Mouse (Mus musculus) stomach, postnatal 0 days (tissue): Measurements from ENCODE around the gene B3galt5. TPM values are rescaled to one million over a fixed set of nuclear protein-coding genes. Genes with fewer than 3 reads are reported as not detected.
"Not testable (repeated sequence)": the region's sequence is repeated elsewhere in the genome, so short reads cannot be mapped to it uniquely, and the experiment has no call there.

Experiments
- ATAC-seq: fragments of 200-750 bp; cut with Nextera tagmentation; 2 replicates; pipeline ENCODE4 v1.8.0; 2017; ENCODE audit not compliant: low FRiP score, low TSS enrichment
- DNase-seq: peaks from one replicate; pipeline ENCODE4 v3.0.0-alpha.2; 2016; ENCODE audit warnings: low spot score
- H3K27ac ChIP-seq: fragments of 300-500 bp; sonication (generic); replicated peaks from 2 replicates; pipeline ENCODE4 v1.5.1; 2014; ENCODE audit warnings: mild to moderate bottlenecking, control low read depth
- H3K27me3 ChIP-seq: fragments of 300-500 bp; sonication (generic); 2 replicates; pipeline ENCODE4 v1.6.1; 2014; ENCODE audit warnings: low read length; ENCODE audit not compliant: control insufficient read depth, insufficient read depth
- H3K36me3 ChIP-seq: fragments of 300-500 bp; sonication (generic); 2 replicates; pipeline ENCODE4 v1.6.1; 2014; ENCODE audit warnings: low read length, mixed read lengths; ENCODE audit not compliant: control insufficient read depth, insufficient read depth
- H3K4me1 ChIP-seq: fragments of 300-500 bp; sonication (generic); replicated peaks from 2 replicates; pipeline ENCODE4 v1.6.1; 2014; ENCODE audit warnings: antibody characterized with exemption; ENCODE audit not compliant: control insufficient read depth, insufficient read depth
- H3K4me2 ChIP-seq: fragments of 300-500 bp; sonication (generic); replicated peaks from 2 replicates; pipeline ENCODE4 v1.6.1; 2014; ENCODE audit warnings: low read depth, mild to moderate bottlenecking, control low read depth, moderate library complexity
- H3K4me3 ChIP-seq: fragments of 300-500 bp; sonication (generic); 2 replicates; pipeline ENCODE4 v1.5.1; 2014; ENCODE audit warnings: low read depth, low read length, control low read depth
- H3K9ac ChIP-seq: fragments of 300-500 bp; sonication (generic); 2 replicates; pipeline ENCODE4 v1.6.1; 2014; ENCODE audit warnings: mild to moderate bottlenecking, low read length, control low read depth, mixed read lengths
- H3K9me3 ChIP-seq: fragments of 300-500 bp; sonication (generic); 2 replicates; pipeline ENCODE4 v1.6.1; 2016; ENCODE audit warnings: low read length; ENCODE audit not compliant: control insufficient read depth
- CTCF ChIP-seq: IDR thresholded peaks from 2 replicates; pipeline ENCODE4 v1.5.1; 2016; ENCODE audit warnings: antibody characterized with exemption, low read depth, mild to moderate bottlenecking, moderate library complexity
- EP300 ChIP-seq: optimal IDR thresholded peaks from 2 replicates; pipeline ENCODE3; 2016; ENCODE audit warnings: antibody characterized with exemption
- whole genome bisulfite sequencing: fragments of 180-500 bp; shearing (Covaris S2); extraction: QIAGEN DNeasy Blood & Tissue Kit; methylation state at CpG from one replicate; pipeline ENCODE4 v1.1.7; 2014; 5-methylcytosine and 5-hydroxymethylcytosine counted together
- polyA plus RNA-seq: library from polyadenylated mRNA; unstranded; fragments of >200 nt; fragmentation: Nextera tagmentation; extraction: Ambion mirVana; gene quantifications from 2 replicates; pipeline ENCODE4 v1.2.1, GENCODE M21; 2015

Gene B3galt5
- polyA plus RNA-seq, 1 experiment from 2014 or later = 8.7 TPM

DNA sequence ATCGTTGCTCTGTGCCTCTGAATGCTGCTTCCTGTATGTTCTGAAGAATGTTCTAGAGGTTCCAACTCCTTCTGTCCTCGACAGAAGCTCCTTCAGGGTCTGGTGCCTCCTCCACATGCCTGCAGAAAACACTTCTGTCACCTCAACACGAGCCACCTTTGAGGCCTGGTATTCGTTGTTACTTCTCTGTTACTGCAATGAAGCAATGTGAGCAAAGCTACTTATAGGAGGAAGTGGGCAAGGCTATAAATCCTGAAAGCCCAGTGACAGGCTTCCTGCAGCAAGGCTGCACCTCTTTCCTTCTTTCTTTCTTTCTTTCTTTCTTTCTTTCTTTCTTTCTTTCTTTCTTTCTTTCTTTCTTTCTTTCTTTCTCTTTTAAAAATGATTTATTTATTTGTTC lies 71.3 kb downstream of the B3galt5 start:
- Histone ChIP-seq H3K4me3 (no peak overlapping the region), H3K4me2 (no peak overlapping the region), H3K27me3 (no peaks in the 10 kb centered on the region), H3K27ac (no peak overlapping the region), H3K36me3 (no peaks in the 10 kb centered on the region), H3K9ac (no peak overlapping the region), H3K4me1 (no peaks in the 10 kb centered on the region), H3K9me3 (no peaks in the 10 kb centered on the region)
- ATAC-seq (no peak), DNase-seq (no peak)
- TF ChIP-seq CTCF (no peak), EP300 (no peak)
- 65% methylated on average over 4 of the region's 4 CpGs for WGBS

DNA sequence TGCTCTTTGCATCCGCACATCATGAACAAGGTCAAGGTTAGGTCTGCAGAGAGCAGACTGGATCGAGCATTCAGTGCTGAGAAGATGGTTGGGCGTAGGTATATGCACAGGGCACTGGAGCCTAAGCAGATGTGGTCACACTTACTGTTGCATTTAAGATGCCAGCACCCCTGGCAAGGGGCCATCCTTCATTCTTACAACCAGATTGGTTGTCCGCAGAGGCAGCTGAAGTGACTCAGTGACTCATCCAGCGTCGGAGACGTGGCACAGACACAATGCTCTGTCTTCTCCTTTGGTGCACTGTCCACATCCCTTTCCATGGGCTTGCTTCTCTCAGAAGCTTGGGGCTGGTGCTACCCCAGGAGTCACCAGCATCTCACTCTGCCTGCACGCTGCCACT lies 82.2 kb downstream of the B3galt5 start:
- TF ChIP-seq EP300 (no peak), CTCF (no peak)
- no peak overlapping the region for H3K9ac ChIP-seq
- 85% methylated on average over 8 of the region's 8 CpGs for WGBS
- no peaks in the 10 kb centered on the region for H3K36me3 ChIP-seq
- H3K4me1 ChIP-seq = no peaks in the 10 kb centered on the region
- no peak for ATAC-seq
- H3K27me3 ChIP-seq = no peaks in the 10 kb centered on the region
- no peaks in the 10 kb centered on the region for H3K9me3 ChIP-seq
- H3K4me3 ChIP-seq = no peak overlapping the region
- H3K4me2 ChIP-seq = no peak overlapping the region
- no peak overlapping the region for H3K27ac ChIP-seq
- no peak for DNase-seq

DNA sequence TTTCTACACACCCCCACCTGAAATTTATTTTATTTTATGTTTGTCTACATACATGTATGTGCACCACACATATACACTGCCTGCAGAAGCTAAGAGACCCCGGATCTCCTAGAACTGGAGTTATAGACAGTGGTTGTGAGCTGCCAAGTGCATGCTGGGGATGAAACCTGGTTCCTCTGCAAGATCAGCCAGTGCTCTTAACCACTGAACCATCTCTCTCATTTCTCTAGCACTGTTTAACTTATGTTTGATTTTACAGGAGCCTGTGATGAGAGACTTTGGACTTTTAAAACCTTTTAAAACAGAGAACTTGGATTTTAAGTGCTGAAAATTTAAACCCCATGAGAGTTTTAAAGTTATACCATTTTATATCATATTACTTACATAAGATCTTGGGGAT lies 87.1 kb downstream of the B3galt5 start:
- WGBS = 88% methylated on average over 1 of the region's 1 CpGs
- Histone ChIP-seq H3K4me2 (no peak overlapping the region), H3K36me3 (no peaks in the 10 kb centered on the region), H3K9ac (no peak overlapping the region), H3K27me3 (no peaks in the 10 kb centered on the region), H3K9me3 (no peaks in the 10 kb centered on the region), H3K4me1 (no peaks in the 10 kb centered on the region), H3K27ac (no peak overlapping the region), H3K4me3 (no peak overlapping the region)
- TF ChIP-seq EP300 = no peak
- no peak for TF ChIP-seq CTCF
- ATAC-seq = no peak
- DNase-seq = no peak

GRCm38 (mm10) chr16:96323166-96323565 lies 87.6 kb downstream of the B3galt5 start:
- ATAC-seq = no peak
- no peak for DNase-seq
- 82% methylated on average over 4 of the region's 4 CpGs for WGBS

DNA sequence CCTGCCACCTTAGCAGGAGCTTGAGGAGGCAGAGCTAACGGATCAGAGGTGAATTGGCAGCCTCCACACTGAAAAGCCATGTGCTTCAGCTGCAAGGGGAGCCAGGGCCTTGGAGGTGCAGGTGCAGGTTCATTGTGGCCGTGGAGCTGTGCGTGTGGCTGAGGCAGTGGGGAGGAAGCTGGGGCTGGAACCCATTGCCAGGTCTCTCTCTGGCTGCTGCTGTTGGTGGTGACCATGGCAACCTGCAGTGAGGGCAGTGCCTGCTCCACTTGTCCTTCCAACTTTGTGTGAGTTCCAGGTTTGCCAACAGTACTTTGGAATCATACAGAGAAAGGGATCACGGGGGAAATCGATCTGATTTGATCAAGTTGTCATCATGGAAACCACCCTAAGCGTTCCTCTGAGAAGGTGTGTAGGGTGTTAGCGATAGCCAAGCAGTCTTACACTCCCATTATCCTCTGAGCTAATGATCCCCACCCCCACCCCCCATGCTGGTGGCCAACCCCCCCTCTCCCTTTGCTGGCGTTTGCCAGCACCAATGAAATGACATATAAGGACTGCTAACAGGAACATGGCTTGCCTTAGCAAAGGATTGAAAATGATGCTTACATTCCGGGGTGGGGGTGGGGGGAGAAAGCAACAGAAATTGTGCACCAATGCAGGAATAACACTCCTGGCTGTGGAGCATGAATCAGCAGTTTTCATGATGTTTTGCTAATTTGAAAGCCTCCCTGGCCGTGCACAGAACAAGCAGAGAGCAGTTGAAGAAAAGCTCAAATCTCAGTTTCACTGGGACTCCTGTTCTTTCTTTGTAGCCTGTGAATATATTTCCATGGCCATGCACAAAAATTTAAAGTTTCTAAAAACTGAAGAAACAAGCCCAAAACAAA lies 90.8 kb downstream of the B3galt5 start:
- H3K4me1 ChIP-seq = no peaks in the 10 kb centered on the region
- DNase-seq = no peak
- WGBS = 43% methylated on average over 10 of the region's 10 CpGs
- H3K27me3 ChIP-seq = no peaks in the 10 kb centered on the region
- H3K36me3 ChIP-seq = no peaks in the 10 kb centered on the region
- H3K4me2 ChIP-seq = no peak overlapping the region
- H3K9me3 ChIP-seq = no peaks in the 10 kb centered on the region
- no peak for TF ChIP-seq CTCF
- no peak for TF ChIP-seq EP300
- no peak overlapping the region for H3K4me3 ChIP-seq
- ATAC-seq = peak; percentile 51
- H3K27ac ChIP-seq = no peak overlapping the region
- no peak overlapping the region for H3K9ac ChIP-seq

More at GRCm38 (mm10) chr16:96323166-96323565, 87.6 kb downstream of the B3galt5 start:
- Histone ChIP-seq H3K9me3 (no peaks in the 10 kb centered on the region), H3K9ac (no peak overlapping the region), H3K27ac (no peak overlapping the region), H3K36me3 (no peaks in the 10 kb centered on the region), H3K4me2 (no peak overlapping the region), H3K4me1 (no peaks in the 10 kb centered on the region), H3K27me3 (no peaks in the 10 kb centered on the region), H3K4me3 (no peak overlapping the region)
- no peak for TF ChIP-seq CTCF

DNA sequence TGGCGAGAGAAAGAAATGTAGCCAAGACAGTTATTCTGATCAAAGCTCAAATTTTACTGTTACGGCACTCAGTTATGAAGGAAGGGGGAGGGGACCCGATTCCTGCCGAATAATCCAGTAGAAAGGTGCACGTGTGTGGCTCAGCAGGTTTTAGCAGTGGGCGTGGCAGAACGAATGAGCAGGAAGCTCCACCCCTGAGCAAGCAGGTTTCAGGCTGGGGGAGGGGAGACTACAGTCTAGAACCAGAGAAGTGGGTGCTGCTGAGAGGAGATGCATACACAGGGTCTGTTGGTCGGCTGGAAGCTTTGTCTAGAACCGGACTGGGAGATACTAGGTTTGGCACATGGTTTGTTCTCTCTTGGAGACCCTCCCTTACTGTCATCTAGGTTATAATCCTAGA lies 91.7 kb downstream of the B3galt5 start:
- H3K36me3 ChIP-seq, H3K27ac ChIP-seq, H3K4me3 ChIP-seq, H3K4me2 ChIP-seq, H3K4me1 ChIP-seq, H3K27me3 ChIP-seq, H3K9me3 ChIP-seq, H3K9ac ChIP-seq: not testable (repeated sequence)
- ATAC-seq (0 out of 2 replicates have a peak, but pooled peaks have one; percentile 36), DNase-seq (peak; percentile 54)
- WGBS = 28% methylated on average over 9 of the region's 9 CpGs
